Mouse (Mus musculus) stomach, postnatal 0 days (tissue): ENCODE results near the gene Ssbp1. TPM values are rescaled to one million over a fixed set of nuclear protein-coding genes. Genes with fewer than 3 reads are reported as not detected.

Experiments used
- ATAC-seq: fragments of 200-750 bp; cut with Nextera tagmentation; 2 replicates; pipeline ENCODE4 v1.8.0; 2017; ENCODE audit not compliant: low FRiP score, low TSS enrichment
- DNase-seq: peaks from one replicate; pipeline ENCODE4 v3.0.0-alpha.2; 2016; ENCODE audit warnings: low spot score
- H3K27ac ChIP-seq: fragments of 300-500 bp; sonication (generic); replicated peaks from 2 replicates; pipeline ENCODE4 v1.5.1; 2014; ENCODE audit warnings: mild to moderate bottlenecking, control low read depth
- H3K27me3 ChIP-seq: fragments of 300-500 bp; sonication (generic); 2 replicates; pipeline ENCODE4 v1.6.1; 2014; ENCODE audit warnings: low read length; ENCODE audit not compliant: control insufficient read depth, insufficient read depth
- H3K36me3 ChIP-seq: fragments of 300-500 bp; sonication (generic); 2 replicates; pipeline ENCODE4 v1.6.1; 2014; ENCODE audit warnings: low read length, mixed read lengths; ENCODE audit not compliant: control insufficient read depth, insufficient read depth
- H3K4me1 ChIP-seq: fragments of 300-500 bp; sonication (generic); replicated peaks from 2 replicates; pipeline ENCODE4 v1.6.1; 2014; ENCODE audit warnings: antibody characterized with exemption; ENCODE audit not compliant: control insufficient read depth, insufficient read depth
- H3K4me2 ChIP-seq: fragments of 300-500 bp; sonication (generic); replicated peaks from 2 replicates; pipeline ENCODE4 v1.6.1; 2014; ENCODE audit warnings: low read depth, mild to moderate bottlenecking, control low read depth, moderate library complexity
- H3K4me3 ChIP-seq: fragments of 300-500 bp; sonication (generic); 2 replicates; pipeline ENCODE4 v1.5.1; 2014; ENCODE audit warnings: low read depth, low read length, control low read depth
- H3K9ac ChIP-seq: fragments of 300-500 bp; sonication (generic); 2 replicates; pipeline ENCODE4 v1.6.1; 2014; ENCODE audit warnings: mild to moderate bottlenecking, low read length, control low read depth, mixed read lengths
- H3K9me3 ChIP-seq: fragments of 300-500 bp; sonication (generic); 2 replicates; pipeline ENCODE4 v1.6.1; 2016; ENCODE audit warnings: low read length; ENCODE audit not compliant: control insufficient read depth
- CTCF ChIP-seq: IDR thresholded peaks from 2 replicates; pipeline ENCODE4 v1.5.1; 2016; ENCODE audit warnings: antibody characterized with exemption, low read depth, mild to moderate bottlenecking, moderate library complexity
- EP300 ChIP-seq: optimal IDR thresholded peaks from 2 replicates; pipeline ENCODE3; 2016; ENCODE audit warnings: antibody characterized with exemption
- WGBS: fragments of 180-500 bp; shearing (Covaris S2); extraction: QIAGEN DNeasy Blood & Tissue Kit; methylation state at CpG from one replicate; pipeline ENCODE4 v1.1.7; 2014; 5-methylcytosine and 5-hydroxymethylcytosine counted together
- polyA plus RNA-seq: library from polyadenylated mRNA; unstranded; fragments of >200 nt; fragmentation: Nextera tagmentation; extraction: Ambion mirVana; gene quantifications from 2 replicates; pipeline ENCODE4 v1.2.1, GENCODE M21; 2015

Ssbp1 gene
- polyA plus RNA-seq, 1 experiment from 2014 or later = 93.6 TPM

GRCm38 (mm10) chr6:40479705-40480104 is 8.6 kb downstream of the Ssbp1 start:
- H3K4me3 ChIP-seq = no peak overlapping the region
- no peak overlapping the region for H3K4me2 ChIP-seq
- peaks cover 25% of the 10 kb centered on the region for H3K36me3 ChIP-seq
- DNase-seq (no peak), ATAC-seq (no peak)
- no peaks in the 10 kb centered on the region for H3K4me1 ChIP-seq
- H3K9me3 ChIP-seq = no peaks in the 10 kb centered on the region
- TF ChIP-seq CTCF (peak; percentile 56), EP300 (no peak)
- no peak overlapping the region for H3K9ac ChIP-seq
- H3K27me3 ChIP-seq = no peaks in the 10 kb centered on the region
- no peak overlapping the region for H3K27ac ChIP-seq
- WGBS = 55% methylated on average over 1 of the region's 1 CpGs

- 92% methylated on average over 5 of the region's 5 CpGs for WGBS
- no peaks in the 10 kb centered on the region for H3K9me3 ChIP-seq
- no peaks in the 10 kb centered on the region for H3K4me1 ChIP-seq
- no peaks in the 10 kb centered on the region for H3K27me3 ChIP-seq
- no peak overlapping the region for H3K27ac ChIP-seq
- H3K4me2 ChIP-seq = no peak overlapping the region
- H3K36me3 ChIP-seq = peaks cover 13% of the 10 kb centered on the region; the same call in 1 of the 2 replicates
- H3K4me3 ChIP-seq = no peak overlapping the region
- TF ChIP-seq EP300 = no peak
- TF ChIP-seq CTCF = no peak
- DNase-seq (no peak), ATAC-seq (no peak)
- H3K9ac ChIP-seq = no peak overlapping the region
Measured at GRCm38 (mm10) chr6:40482318-40482717, 11.2 kb downstream of the Ssbp1 start.

- no peaks in the 10 kb centered on the region for H3K9me3 ChIP-seq
- H3K36me3 ChIP-seq = no peaks in the 10 kb centered on the region
- H3K27me3 ChIP-seq = no peaks in the 10 kb centered on the region
- H3K9ac ChIP-seq = no peak within 1 kb of the TSS
- TF ChIP-seq CTCF = no peak
- TF ChIP-seq EP300 = no peak
- no peak within 1 kb of the TSS for H3K4me3 ChIP-seq
- no peak for DNase-seq
- ATAC-seq = no peak
- H3K4me1 ChIP-seq = no peaks in the 10 kb centered on the region
- H3K4me2 ChIP-seq = no peak within 1 kb of the TSS
- H3K27ac ChIP-seq = no peak within 1 kb of the TSS
Measured at GRCm38 (mm10) chr6:40490933-40491332, 19.8 kb downstream of the Ssbp1 start, which contains the start of gene Tas2r137. Tas2r137 (plus strand) TSS chr6:40491233.

- WGBS = 85% methylated on average over 3 of the region's 3 CpGs
- Histone ChIP-seq H3K27me3 (no peaks in the 10 kb centered on the region), H3K9ac (no peak within 1 kb of the TSS), H3K36me3 (no peaks in the 10 kb centered on the region), H3K4me1 (no peaks in the 10 kb centered on the region), H3K27ac (no peak within 1 kb of the TSS), H3K4me2 (no peak within 1 kb of the TSS), H3K9me3 (no peaks in the 10 kb centered on the region), H3K4me3 (no peak within 1 kb of the TSS)
- ATAC-seq = no peak
- DNase-seq = no peak
- TF ChIP-seq EP300 (no peak), CTCF (no peak)
Measured at GRCm38 (mm10) chr6:40493229-40493628, 22.1 kb downstream of the Ssbp1 start, which contains the start of gene Tas2r108. Tas2r108 (plus strand) TSS chr6:40493529.

- H3K4me3 ChIP-seq = no peak within 1 kb of the TSS
- WGBS = 62% methylated on average over 1 of the region's 1 CpGs
- no peak for ATAC-seq
Measured at GRCm38 (mm10) chr6:40519408-40519807, 48.3 kb downstream of the Ssbp1 start, which contains the start of gene Prss37. Prss37 (minus strand) TSS chr6:40519508.

More at GRCm38 (mm10) chr6:40519408-40519807, 48.3 kb downstream of the Ssbp1 start, which contains the start of gene Prss37:
- Histone ChIP-seq H3K4me1 (no peaks in the 10 kb centered on the region), H3K27ac (no peak within 1 kb of the TSS), H3K36me3 (no peaks in the 10 kb centered on the region), H3K27me3 (no peaks in the 10 kb centered on the region), H3K9ac (no peak within 1 kb of the TSS), H3K9me3 (no peaks in the 10 kb centered on the region), H3K4me2 (no peak within 1 kb of the TSS)
- no peak for TF ChIP-seq CTCF
- no peak for TF ChIP-seq EP300
- no peak for DNase-seq

Other genes with a start within 250 kb of the Ssbp1 start
- gene Agk, start 146.2 kb upstream of the Ssbp1 start, polyA plus RNA-seq = 15.7 and 17.1 TPM in 2 replicates
- 11.0 TPM in 2 replicates for gene E330009J07Rik, start 35.2 kb upstream of the Ssbp1 start, polyA plus RNA-seq
- gene Wee2, start 32.3 kb upstream of the Ssbp1 start, polyA plus RNA-seq = 0.05 TPM in 1 of 2 replicates, not detected in the other
- not detected in 2 replicates for gene Tas2r137, start 19.9 kb downstream of the Ssbp1 start, polyA plus RNA-seq
- 0.10 TPM in 1 of 2 replicates, not detected in the other for gene Tas2r108, start 22.2 kb downstream of the Ssbp1 start, polyA plus RNA-seq
- not detected in 2 replicates for gene Prss37, start 48.2 kb downstream of the Ssbp1 start, polyA plus RNA-seq
- gene Olfr461, start 83.7 kb downstream of the Ssbp1 start, polyA plus RNA-seq = 0.04 TPM in 1 of 2 replicates, not detected in the other
- not detected in 2 replicates for gene Olfr460, start 98.1 kb downstream of the Ssbp1 start, polyA plus RNA-seq
- gene Clec5a, start 114.5 kb downstream of the Ssbp1 start, polyA plus RNA-seq = 1.1 and 1.2 TPM in 2 replicates
- not detected in 2 replicates for gene Tas2r138, start 142.0 kb downstream of the Ssbp1 start, polyA plus RNA-seq
- gene Mgam, start 157.5 kb downstream of the Ssbp1 start, polyA plus RNA-seq = 0.06 and 0.11 TPM in 2 replicates